Mouse (Mus musculus): ENCODE data around the gene Gabra5. TPM values are rescaled to one million over a fixed set of nuclear protein-coding genes. Genes with fewer than 3 reads are reported as not detected.
A peak's percentile ranks its signal among the peaks of the same experiment; 100 is the strongest.

Gabra5 gene
- total RNA-seq, 2 experiments from 2014 or later, result 95.9 to 111 TPM

- intact Hi-C loops (cut with DNase I), result no loop called here
These were observed 119.8 kb downstream of the Gabra5 start for GRCm38 (mm10) chr7:57390046-57390445.

DNA sequence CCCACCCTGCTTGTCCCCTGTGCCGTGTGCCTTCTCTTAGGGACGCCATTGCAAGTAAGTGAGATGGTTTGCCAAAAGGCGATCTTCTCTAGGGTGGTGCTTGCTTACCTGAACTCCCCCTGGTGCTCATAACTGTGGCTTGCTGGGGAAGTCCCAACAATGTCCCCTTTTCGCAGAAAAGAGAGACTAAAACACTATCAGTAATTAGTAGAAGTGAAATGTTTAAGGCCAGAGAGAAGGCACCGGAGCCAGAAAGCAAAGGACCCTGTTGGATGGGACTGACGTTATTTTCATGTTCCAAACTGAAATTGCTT is 122.6 kb downstream of the Gabra5 start:
- intact Hi-C loops (cut with DNase I), result loop anchor here (5.0 kb wide), 2 partner anchors 440 to 1095 kb away; no protein-coding TSS in a partner anchor

More at GRCm38 (mm10) chr7:57390046-57390445, 119.8 kb downstream of the Gabra5 start:
- DNase-seq, result no peak

GRCm38 (mm10) chr7:57386517-57387340 is 123.1 kb downstream of the Gabra5 start, which contains the start of gene Gabrg3:
TSS of gene Gabrg3 (minus strand) at chr7:57387188.
- peak; percentile 74 for DNase-seq
- intact Hi-C loops (cut with DNase I), result loop anchor here (5.0 kb wide), 2 partner anchors 439 to 1094 kb away; no protein-coding TSS in a partner anchor

More for the DNA sequence above, 122.6 kb downstream of the Gabra5 start:
- no peak for DNase-seq

DNA sequence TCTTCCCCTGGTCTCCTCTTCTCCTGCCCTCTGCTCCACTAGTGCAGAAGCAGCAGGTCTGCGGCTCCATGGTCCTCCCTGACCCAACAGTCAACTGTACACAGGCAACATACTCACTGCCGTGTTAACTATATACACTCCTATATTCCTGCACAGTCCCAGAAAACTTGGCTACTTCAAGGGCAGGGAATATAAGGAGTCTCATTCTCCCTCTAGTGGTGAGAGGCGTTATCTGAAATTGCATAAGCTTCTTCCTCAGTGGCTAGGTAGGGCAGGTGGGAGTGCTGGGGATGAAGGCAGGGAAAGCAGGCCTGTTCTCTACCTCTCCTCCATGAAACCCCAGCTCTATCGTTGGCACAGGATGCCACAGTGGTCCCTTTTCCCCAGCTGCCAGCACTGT is 125.7 kb downstream of the Gabra5 start:
- peak; percentile 4 for DNase-seq
- intact Hi-C loops (cut with DNase I), result loop anchor here (5.0 kb wide), 1 partner anchor 152 kb away; no protein-coding TSS in a partner anchor

DNA sequence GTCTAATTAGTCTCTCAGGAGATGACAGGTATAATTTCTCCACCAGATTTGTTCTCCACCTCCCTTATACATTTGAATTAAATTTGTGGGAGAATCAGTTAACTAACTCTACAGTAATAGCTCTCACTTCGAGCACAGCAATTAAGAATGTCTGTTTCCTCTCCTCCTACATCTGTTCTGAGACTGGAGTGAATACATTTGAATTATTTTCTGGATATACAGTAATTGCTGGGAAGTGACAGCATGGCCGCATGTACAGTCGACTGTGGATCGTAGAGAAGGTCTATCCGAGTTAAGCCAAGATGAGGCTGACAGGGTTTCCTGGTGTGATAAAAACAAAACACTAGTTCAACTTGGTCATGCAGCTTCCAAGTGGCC is 143.9 kb downstream of the Gabra5 start:
- DNase-seq, result no peak
- intact Hi-C loops (cut with DNase I), result no loop called here

DNA sequence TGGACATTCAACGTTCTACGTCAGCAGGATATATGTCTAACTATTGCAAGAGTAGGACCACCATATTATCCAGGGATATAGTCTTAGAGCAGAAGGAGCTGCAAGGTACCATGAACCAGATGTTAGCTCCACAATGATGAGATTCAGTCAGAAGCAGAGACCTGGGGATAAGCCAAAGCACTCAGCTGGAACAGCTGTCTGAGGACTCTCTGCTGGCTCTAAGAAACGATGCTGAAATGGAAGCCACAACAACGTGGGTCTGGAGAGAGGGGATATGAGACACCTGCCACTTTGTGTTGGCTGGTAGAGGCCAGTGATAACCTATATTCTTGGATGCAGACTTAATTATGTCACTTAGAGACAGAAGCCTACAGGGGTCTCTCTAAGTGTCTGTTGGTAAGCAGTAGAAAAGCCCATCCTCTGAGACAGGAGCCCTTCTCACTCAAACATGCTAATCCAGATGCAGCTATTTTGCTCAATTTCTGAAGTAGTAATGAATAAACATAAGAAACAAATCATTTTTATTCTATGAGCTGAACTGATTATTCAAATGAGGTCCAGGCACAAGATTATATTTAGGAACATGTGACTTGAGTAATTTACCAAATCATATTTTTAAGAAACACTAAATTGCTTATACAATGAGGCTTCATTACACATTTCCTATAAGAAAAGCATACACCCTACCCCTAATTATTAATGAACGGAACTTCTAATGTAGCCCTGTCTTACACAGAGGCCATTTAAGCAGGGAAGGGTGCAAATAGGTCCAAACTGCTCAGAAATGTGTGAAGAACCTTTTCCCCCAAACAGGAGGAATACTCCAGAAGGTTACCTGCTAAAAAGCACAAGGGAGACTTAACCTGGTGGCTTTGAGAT is 144.5 kb downstream of the Gabra5 start:
- intact Hi-C loops (cut with DNase I), result no loop called here
- DNase-seq, result no peak

GRCm38 (mm10) chr7:57363812-57364211 is 146.0 kb downstream of the Gabra5 start:
- no peak for DNase-seq
- intact Hi-C loops (cut with DNase I), result no loop called here

DNA sequence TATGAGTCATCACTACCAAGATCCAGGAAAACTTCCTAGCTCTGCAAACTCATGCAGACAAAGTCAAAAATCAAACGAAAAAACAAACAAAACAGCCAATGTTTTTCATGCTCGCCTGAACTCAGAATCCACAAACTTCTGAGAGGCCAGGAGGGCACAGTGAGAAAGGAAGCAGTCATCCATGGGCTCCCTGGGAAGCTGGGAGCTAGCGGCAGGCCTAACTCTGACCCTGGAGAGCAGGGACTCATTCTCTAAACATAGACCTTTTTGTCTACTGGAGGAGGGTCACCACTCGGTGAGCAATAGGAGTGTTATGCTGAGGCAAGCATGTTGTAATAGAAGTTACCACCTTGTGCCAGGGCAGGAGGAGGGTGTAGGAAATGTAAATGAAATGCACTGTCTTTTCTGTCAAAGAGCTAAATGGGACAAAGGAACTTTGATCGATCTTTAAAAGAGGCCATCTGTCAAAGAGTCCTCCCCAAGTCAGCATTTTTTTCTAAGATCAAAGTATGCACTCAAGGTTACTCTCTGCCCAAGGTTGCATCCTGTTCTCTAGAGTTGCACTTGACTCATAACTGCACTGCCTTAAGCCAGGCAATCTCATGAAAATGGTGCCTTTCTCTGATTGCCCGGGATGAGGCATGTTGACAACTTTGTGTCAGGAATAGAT is 151.9 kb downstream of the Gabra5 start:
- intact Hi-C loops (cut with DNase I), result no loop called here
- no peak for DNase-seq

Other genes with a start within 250 kb of the Gabra5 start
- gene Gabrg3, start 122.9 kb downstream of the Gabra5 start, total RNA-seq (2021), result 10 to 100 TPM; 21.4 to 22.0 TPM
- 100 to 1,000 TPM; 195 to 225 TPM for gene Gabrb3, start 90.4 kb downstream of the Gabra5 start, total RNA-seq (2021)